Mouse (Mus musculus) spleen, embryonic (tissue): ENCODE results near the gene Tspan31.

Source experiments
- CTCF ChIA-PET: fragments of 350-600 bp; sonication (Branson Sonifier 250); formaldehyde crosslinking; loops from one replicate; lab custom pipeline; 2022; lab: Charles Lee

The Tspan31 gene

GRCm38 (mm10) chr10:127066519-127067018 lies 3.5 kb downstream of the Tspan31 start:
- CTCF ChIA-PET: no interaction called here

- CTCF ChIA-PET: no interaction called here
These were observed 4.1 kb downstream of the Tspan31 start for GRCm38 (mm10) chr10:127065981-127066380.

GRCm38 (mm10) chr10:127063913-127064870 lies 5.9 kb downstream of the Tspan31 start:
- CTCF ChIA-PET: no interaction called here

GRCm38 (mm10) chr10:127063239-127063872 lies 6.7 kb downstream of the Tspan31 start, which contains the start of gene Cdk4:
Gene Cdk4 (plus strand): TSS chr10:127063534.
- CTCF ChIA-PET: no interaction called here

- CTCF ChIA-PET: interaction anchor here (0.7 kb wide), 1 partner anchor 62 kb away, joined by 3 read pairs; no protein-coding TSS in a partner anchor
These were observed 7.6 kb downstream of the Tspan31 start for GRCm38 (mm10) chr10:127062503-127062902.

- CTCF ChIA-PET: interaction anchor here (0.7 kb wide), 1 partner anchor 62 kb away, joined by 3 read pairs; no protein-coding TSS in a partner anchor
These were observed 8.0 kb downstream of the Tspan31 start for GRCm38 (mm10) chr10:127062101-127062500.

GRCm38 (mm10) chr10:127061513-127061912 lies 8.6 kb downstream of the Tspan31 start:
- CTCF ChIA-PET: no interaction called here

- CTCF ChIA-PET: no interaction called here
These were observed 9.0 kb downstream of the Tspan31 start for GRCm38 (mm10) chr10:127061085-127061484.

GRCm38 (mm10) chr10:127059968-127060916 lies 9.8 kb downstream of the Tspan31 start, which contains the start of gene March9:
Gene March9 (minus strand): TSS chr10:127060184.
- CTCF ChIA-PET: no interaction called here

GRCm38 (mm10) chr10:127059174-127059967 lies 10.7 kb downstream of the Tspan31 start:
- CTCF ChIA-PET: interaction anchor here (0.8 kb wide), 1 partner anchor 554 kb away, joined by 3 read pairs; no protein-coding TSS in a partner anchor

- CTCF ChIA-PET: interaction anchor here (0.8 kb wide), 1 partner anchor 553 kb away, joined by 3 read pairs; no protein-coding TSS in a partner anchor
These were observed 11.4 kb downstream of the Tspan31 start for GRCm38 (mm10) chr10:127058708-127059107.

GRCm38 (mm10) chr10:127058161-127058560 lies 11.9 kb downstream of the Tspan31 start:
- CTCF ChIA-PET: no interaction called here

GRCm38 (mm10) chr10:127056490-127056889 lies 13.6 kb downstream of the Tspan31 start:
- CTCF ChIA-PET: interaction anchor here (0.8 kb wide), 1 partner anchor 12 kb away, joined by 3 read pairs; no protein-coding TSS in a partner anchor

- CTCF ChIA-PET: no interaction called here
These were observed 14.7 kb downstream of the Tspan31 start for GRCm38 (mm10) chr10:127055406-127055805.

- CTCF ChIA-PET: no interaction called here
These were observed 15.4 kb downstream of the Tspan31 start for GRCm38 (mm10) chr10:127054646-127055045.

GRCm38 (mm10) chr10:127050119-127050474 lies 20.0 kb downstream of the Tspan31 start:
- CTCF ChIA-PET: interaction anchor here (0.6 kb wide), 1 partner anchor 1433 kb away, joined by 4 read pairs; no protein-coding TSS in a partner anchor

- CTCF ChIA-PET: no interaction called here
These were observed 20.5 kb downstream of the Tspan31 start for GRCm38 (mm10) chr10:127049395-127050118.

GRCm38 (mm10) chr10:127048608-127049394 lies 21.3 kb downstream of the Tspan31 start:
- CTCF ChIA-PET: no interaction called here
